In the genomic region with DNA sequence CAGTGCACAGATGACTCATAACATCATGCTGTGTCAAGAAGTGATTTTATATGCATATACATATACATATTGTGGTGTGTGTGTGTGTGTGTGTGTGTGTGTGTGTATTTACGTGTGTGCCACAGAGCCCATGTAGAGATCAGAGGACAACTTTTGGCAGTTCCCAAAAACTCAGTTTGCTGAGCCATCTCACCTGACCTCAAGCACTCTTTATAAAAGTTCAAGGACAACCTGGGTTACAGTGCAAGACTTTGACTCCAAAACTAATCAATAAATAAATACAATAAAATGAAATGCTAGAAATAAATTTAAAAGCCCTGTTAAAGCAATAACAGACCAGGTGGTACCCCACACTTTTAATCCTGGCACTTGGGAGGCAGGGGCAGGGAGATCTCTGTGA, we compare ENCODE assay signal across 9 mouse cellular contexts. TPM values are rescaled to one million over a fixed set of nuclear protein-coding genes. Genes with fewer than 3 reads are reported as not detected.
A peak's percentile ranks its signal among the peaks of the same experiment; 100 is the strongest.
DNase-seq lines count a peak whose midpoint lies in the region; ATAC-seq and TF ChIP-seq lines count a peak whose summit lies in the region.
"Had no signal": no experiment of that assay in that cellular context is flagged by ENCODE, and none has a peak within 500 bp of the region (broad histone marks: within the 10 kb centered on the region; RNA-seq: fewer than 3 reads in every experiment).

No protein-coding gene starts in this region.

- no peak for TF ChIP-seq CTCF in C2C12 (IDR thresholded peaks at IDR 0.05; ENCODE audit: control insufficient read depth, insufficient read depth, insufficient read length)

- no peaks in the 10 kb centered on the region for H3K79me2 ChIP-seq in C2C12 (ENCODE audit: control insufficient read depth, insufficient read depth)

- H3K4me2 ChIP-seq in forebrain, embryonic 14.5 days (ENCODE audit: low read length), result peak overlapping the region; percentile 96
- H3K4me2 ChIP-seq in liver, embryonic 15.5 days, result peak overlapping the region; percentile 99

- no peaks in the 10 kb centered on the region for H3K36me3 ChIP-seq in heart, embryonic 10.5 days
- no peaks in the 10 kb centered on the region for H3K36me3 ChIP-seq in C2C12 (ENCODE audit: control insufficient read depth, insufficient read depth)
- H3K36me3 ChIP-seq in forebrain, embryonic 14.5 days (ENCODE audit: control insufficient read depth, insufficient read depth, low read length), result no peaks in the 10 kb centered on the region
- no peaks in the 10 kb centered on the region for H3K36me3 ChIP-seq in liver, embryonic 15.5 days (replicated peaks)

- no peak for DNase-seq in heart, embryonic 10.5 days (ENCODE audit: low spot score)
- no peak for DNase-seq in heart, adult 11 months
- DNase-seq in forebrain, embryonic 14.5 days (ENCODE audit: low spot score), result no peak
- DNase-seq in frontal cortex, postnatal 14 days (ENCODE audit: low spot score in 2 of 2), result no peak
- DNase-seq in thymus, postnatal 4 days, result no peak
- no peak for DNase-seq in thymus, adult 18-20 months
- DNase-seq: B cell, adult 2 months had no signal

- no peak for ATAC-seq in forebrain, embryonic 14.5 days
- ATAC-seq in liver, embryonic 15.5 days (ENCODE audit: insufficient read depth), result no peak

- no peaks in the 10 kb centered on the region for H3K9me3 ChIP-seq in heart, embryonic 10.5 days
- H3K9me3 ChIP-seq in forebrain, embryonic 14.5 days (replicated peaks; ENCODE audit: control insufficient read depth, low read length), result no peaks in the 10 kb centered on the region
- no peaks in the 10 kb centered on the region for H3K9me3 ChIP-seq in liver, embryonic 15.5 days (replicated peaks)

- H3K27me3 ChIP-seq in heart, embryonic 10.5 days (ENCODE audit: insufficient read depth, poor library complexity, severe bottlenecking), result peaks cover 10% of the 10 kb centered on the region; the same call in 1 of the 2 replicates
- peaks cover 4% of the 10 kb centered on the region for H3K27me3 ChIP-seq in C2C12 (ENCODE audit: control insufficient read depth, insufficient read depth, insufficient read length)
- no peaks in the 10 kb centered on the region for H3K27me3 ChIP-seq in forebrain, embryonic 14.5 days (replicated peaks; ENCODE audit: control insufficient read depth, insufficient read depth, low read length)
- H3K27me3 ChIP-seq in liver, embryonic 15.5 days, result no peaks in the 10 kb centered on the region

- 86% methylated on average over 1 of the region's 1 CpGs for WGBS in heart, embryonic 10.5 days
- WGBS in forebrain, embryonic 14.5 days, result 79% methylated on average over 1 of the region's 1 CpGs
- WGBS in liver, embryonic 15.5 days (ENCODE audit: insufficient replicate concordance), result 39% methylated on average over 1 of the region's 1 CpGs

- H3K4me3 ChIP-seq in heart, embryonic 10.5 days, result peak overlapping the region; percentile 78
- peak overlapping the region; percentile 38 for H3K4me3 ChIP-seq in C2C12 (ENCODE audit: insufficient read depth, poor library complexity, severe bottlenecking)
- H3K4me3 ChIP-seq in forebrain, embryonic 14.5 days (ENCODE audit: low read depth, low read length), result peak overlapping the region; percentile 60
- H3K4me3 ChIP-seq in liver, embryonic 15.5 days (replicated peaks), result peak overlapping the region; percentile 77

- H3ac ChIP-seq in C2C12 (ENCODE audit: control insufficient read depth, insufficient read length, low read depth), result no peak overlapping the region

- peak overlapping the region; percentile 83; the same call in 1 of the 2 replicates for H3K27ac ChIP-seq in heart, embryonic 10.5 days
- H3K27ac ChIP-seq in forebrain, embryonic 14.5 days (ENCODE audit: low read depth, low read length), result no peak overlapping the region
- peak overlapping the region; percentile 91 for H3K27ac ChIP-seq in liver, embryonic 15.5 days (replicated peaks)

- no peaks in the 10 kb centered on the region for H3K79me3 ChIP-seq in C2C12 (ENCODE audit: low read depth)

- peaks cover 17% of the 10 kb centered on the region for H3K4me1 ChIP-seq in heart, embryonic 10.5 days
- H3K4me1 ChIP-seq in forebrain, embryonic 14.5 days (ENCODE audit: control insufficient read depth, insufficient read depth, low read length), result peaks cover 7% of the 10 kb centered on the region; the same call in 1 of the 2 replicates
- peaks cover 59% of the 10 kb centered on the region for H3K4me1 ChIP-seq in liver, embryonic 15.5 days (replicated peaks)

- peak overlapping the region; percentile 66; the same call in 1 of the 2 replicates for H3K9ac ChIP-seq in forebrain, embryonic 14.5 days (ENCODE audit: low read length)
- H3K9ac ChIP-seq in liver, embryonic 15.5 days, result peak overlapping the region; percentile 85

TF ChIP-seq in C2C12, 6 proteins besides CTCF, POLR2A, EP300 and RAD21:
- TF ChIP-seq FOSL1 (IDR thresholded peaks at IDR 0.05; ENCODE audit: insufficient read depth, low read length, poor library complexity, severe bottlenecking), result no peak
- TF ChIP-seq CEBPB (IDR thresholded peaks at IDR 0.05; ENCODE audit: low read depth), result no peak
- TF ChIP-seq MAX (IDR thresholded peaks at IDR 0.05), result no peak
- TF ChIP-seq MYOG (IDR thresholded peaks at IDR 0.05; ENCODE audit: control insufficient read depth, extremely low read depth, insufficient read length), result no peak
- TF ChIP-seq MYOD1 (IDR thresholded peaks at IDR 0.05; ENCODE audit: control insufficient read depth, insufficient read length, low read depth), result no peak
- TF ChIP-seq USF1 (IDR thresholded peaks at IDR 0.05; ENCODE audit: low read depth), result no peak

RNA-seq across cellular contexts. Expression of gene Slc25a42, which starts 0.8 kb away (rescaled TPM):
- polyA plus RNA-seq in heart, embryonic 10.5 days (2016; fragmentation: Nextera tagmentation; extraction: Ambion mirVana), result 5.8 and 9.5 TPM in 2 replicates
- 0.61 TPM for polyA plus RNA-seq in C2C12 (2012; fragmentation: generic; extraction: Trizol)
- 2.3 and 3.3 TPM in 2 replicates for polyA plus RNA-seq in forebrain, embryonic 14.5 days (2014; fragmentation: Nextera tagmentation; extraction: Ambion mirVana)
- polyA plus RNA-seq in liver, embryonic 15.5 days (2015; fragmentation: Nextera tagmentation; extraction: Ambion mirVana), result 8.0 and 9.2 TPM in 2 replicates

RNA-seq across cellular contexts. Expression of gene Sugp2, which starts 22.8 kb away (rescaled TPM):
- polyA plus RNA-seq in heart, embryonic 10.5 days (2016; fragmentation: Nextera tagmentation; extraction: Ambion mirVana), result 34.7 and 34.8 TPM in 2 replicates
- 7.8 TPM for polyA plus RNA-seq in C2C12 (2012; fragmentation: generic; extraction: Trizol)
- 55.6 and 71.5 TPM in 2 replicates for polyA plus RNA-seq in forebrain, embryonic 14.5 days (2014; fragmentation: Nextera tagmentation; extraction: Ambion mirVana)
- polyA plus RNA-seq in liver, embryonic 15.5 days (2015; fragmentation: Nextera tagmentation; extraction: Ambion mirVana), result 10.9 and 11.7 TPM in 2 replicates

RNA-seq across cellular contexts. Expression of gene Armc6, which starts 23.0 kb away (rescaled TPM):
- polyA plus RNA-seq in heart, embryonic 10.5 days (2016; fragmentation: Nextera tagmentation; extraction: Ambion mirVana), result 29.5 and 31.6 TPM in 2 replicates
- polyA plus RNA-seq in C2C12 (2012; fragmentation: generic; extraction: Trizol), result 48.5 TPM
- polyA plus RNA-seq in forebrain, embryonic 14.5 days (2014; fragmentation: Nextera tagmentation; extraction: Ambion mirVana), result 79.2 and 96.7 TPM in 2 replicates
- 12.4 and 15.2 TPM in 2 replicates for polyA plus RNA-seq in liver, embryonic 15.5 days (2015; fragmentation: Nextera tagmentation; extraction: Ambion mirVana)

RNA-seq across cellular contexts. Expression of gene Tmem161a, which starts 39.1 kb away (rescaled TPM):
- 93.9 and 123 TPM in 2 replicates for polyA plus RNA-seq in heart, embryonic 10.5 days (2016; fragmentation: Nextera tagmentation; extraction: Ambion mirVana)
- polyA plus RNA-seq in C2C12 (2012; fragmentation: generic; extraction: Trizol), result 57.8 TPM
- 36.7 and 40.8 TPM in 2 replicates for polyA plus RNA-seq in forebrain, embryonic 14.5 days (2014; fragmentation: Nextera tagmentation; extraction: Ambion mirVana)
- 28.1 and 31.9 TPM in 2 replicates for polyA plus RNA-seq in liver, embryonic 15.5 days (2015; fragmentation: Nextera tagmentation; extraction: Ambion mirVana)
